Mouse (Mus musculus): ENCODE results near the gene Mfsd11.
"Not testable (repeated sequence)": the region's sequence is repeated elsewhere in the genome, so short reads cannot be mapped to it uniquely, and the experiment has no call there.

Mfsd11 gene

GRCm38 (mm10) chr11:116821057-116821940, 30.9 kb upstream of the Mfsd11 start:
- no peak for DNase-seq (ENCODE audit: low spot score)

- no peak for DNase-seq (ENCODE audit: low spot score)
These were observed 30.0 kb upstream of the Mfsd11 start for GRCm38 (mm10) chr11:116822215-116822614.

GRCm38 (mm10) chr11:116822626-116823025, 29.6 kb upstream of the Mfsd11 start:
- no peak for DNase-seq (ENCODE audit: low spot score)

GRCm38 (mm10) chr11:116823255-116823654, 29.0 kb upstream of the Mfsd11 start:
- DNase-seq (ENCODE audit: low spot score) = no peak

GRCm38 (mm10) chr11:116823885-116824284, 28.4 kb upstream of the Mfsd11 start:
- DNase-seq (ENCODE audit: low spot score) = not testable (repeated sequence)

- DNase-seq (ENCODE audit: low spot score) = no peak
These were observed 27.0 kb upstream of the Mfsd11 start for GRCm38 (mm10) chr11:116825230-116825629.

GRCm38 (mm10) chr11:116826550-116827504, 25.4 kb upstream of the Mfsd11 start:
- DNase-seq (ENCODE audit: low spot score) = no peak

GRCm38 (mm10) chr11:116827534-116828165, 24.6 kb upstream of the Mfsd11 start, which contains the start of gene Mxra7:
Gene Mxra7 (minus strand): TSS chr11:116828046.
- DNase-seq (ENCODE audit: low spot score) = no peak

- DNase-seq (ENCODE audit: low spot score) = no peak
These were observed 20.0 kb upstream of the Mfsd11 start for GRCm38 (mm10) chr11:116832172-116832685.

- DNase-seq (ENCODE audit: low spot score) = no peak
These were observed 17.3 kb upstream of the Mfsd11 start for GRCm38 (mm10) chr11:116834954-116835353.

- DNase-seq (ENCODE audit: low spot score) = no peak
These were observed 16.0 kb upstream of the Mfsd11 start for GRCm38 (mm10) chr11:116836283-116836682.

- no peak for DNase-seq (ENCODE audit: low spot score)
These were observed 14.8 kb upstream of the Mfsd11 start for GRCm38 (mm10) chr11:116837441-116837840.

- no peak for DNase-seq (ENCODE audit: low spot score)
These were observed 13.3 kb upstream of the Mfsd11 start for GRCm38 (mm10) chr11:116838936-116839335.

- DNase-seq (ENCODE audit: low spot score) = no peak
These were observed 12.6 kb upstream of the Mfsd11 start for GRCm38 (mm10) chr11:116839601-116840000.

- no peak for DNase-seq (ENCODE audit: low spot score)
These were observed 11.5 kb upstream of the Mfsd11 start for GRCm38 (mm10) chr11:116840748-116841147.

- DNase-seq (ENCODE audit: low spot score) = peak; percentile 56
These were observed 9.5 kb upstream of the Mfsd11 start for GRCm38 (mm10) chr11:116842531-116843260.

GRCm38 (mm10) chr11:116843261-116844233, 8.7 kb upstream of the Mfsd11 start, which contains the start of the genes Mettl23 and Jmjd6:
Gene Mettl23 (plus strand): TSS chr11:116843278.
Gene Jmjd6 (minus strand): TSS chr11:116843449.
- peak; percentile 92 for DNase-seq (ENCODE audit: low spot score)

- no peak for DNase-seq (ENCODE audit: low spot score)
These were observed 5.6 kb upstream of the Mfsd11 start for GRCm38 (mm10) chr11:116846593-116847181.
